Mouse (Mus musculus): ENCODE measurements around the gene Btnl2.

The Btnl2 gene

DNA sequence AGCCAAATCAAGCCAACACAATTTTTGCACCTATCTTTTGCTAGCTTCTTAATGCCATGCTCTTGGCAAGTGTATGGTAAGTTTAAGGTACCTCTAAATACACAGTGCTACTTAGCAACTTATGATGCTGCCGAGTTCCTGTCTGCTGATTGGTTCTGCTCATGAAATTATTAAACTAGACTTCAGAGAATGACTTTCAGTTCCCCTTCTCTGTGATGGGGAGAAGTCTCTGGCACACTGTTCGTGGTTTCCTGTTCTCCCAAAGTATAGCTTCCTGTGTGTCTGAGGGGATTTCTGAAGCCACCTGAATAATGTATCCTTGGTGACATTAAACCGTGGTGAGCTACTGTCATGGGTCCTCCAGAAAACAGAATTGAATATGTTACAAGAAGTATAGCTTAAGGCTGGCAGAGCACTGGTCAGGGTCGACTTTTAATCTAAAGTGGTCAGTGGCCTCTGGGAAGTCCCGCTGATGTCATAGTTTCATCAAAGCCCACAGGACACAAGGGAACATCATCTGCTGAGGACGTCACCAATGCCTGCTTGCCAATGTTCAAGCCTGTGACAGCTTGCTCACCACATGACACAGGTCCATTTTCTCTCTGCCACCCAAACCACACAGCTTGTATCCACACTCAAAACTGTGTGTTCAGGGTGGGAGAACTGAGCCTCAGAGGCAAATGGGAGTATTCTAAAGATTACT lies 6.9 kb upstream of the Btnl2 start:
- peak; percentile 81 for DNase-seq (ENCODE audit: low read depth)

GRCm38 (mm10) chr17:34349429-34349828 lies 5.2 kb upstream of the Btnl2 start:
- DNase-seq (ENCODE audit: low read depth), result peak; percentile 83

- DNase-seq (ENCODE audit: low read depth), result peak; percentile 27
These were observed 318 bp downstream of the Btnl2 start for GRCm38 (mm10) chr17:34354940-34355339.

- DNase-seq (ENCODE audit: low read depth), result no peak
These were observed 8.4 kb downstream of the Btnl2 start for GRCm38 (mm10) chr17:34362954-34363546.

DNA sequence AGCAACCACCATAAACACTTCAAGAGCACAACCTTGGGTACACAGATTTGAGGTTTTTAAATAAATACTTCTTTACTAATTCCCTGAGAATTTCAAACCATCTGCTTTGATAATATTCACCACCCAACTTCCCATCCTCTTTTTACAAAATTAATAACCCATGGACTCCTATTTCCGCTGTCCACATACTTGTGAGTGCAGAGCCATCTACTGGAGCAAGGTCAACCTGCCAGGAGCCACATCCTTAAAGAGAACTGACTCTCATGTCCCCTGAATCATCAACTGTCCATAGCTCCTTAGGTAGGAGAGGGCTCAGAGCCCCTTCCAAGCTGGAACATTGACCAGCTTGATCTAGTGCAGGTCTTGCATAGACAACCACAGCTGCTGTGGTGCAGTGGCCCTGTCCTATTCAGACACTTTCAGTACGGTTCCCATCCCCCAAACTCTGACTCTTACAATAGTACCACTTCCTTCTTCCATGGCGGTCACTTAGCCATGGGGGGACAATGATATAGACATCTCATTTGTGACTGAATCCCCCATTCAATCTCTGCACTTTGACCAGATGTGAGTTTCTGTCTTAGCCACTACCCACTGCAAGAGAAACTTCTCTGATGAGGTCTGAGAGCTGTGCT lies 9.2 kb downstream of the Btnl2 start:
- peak; percentile 18 for DNase-seq (ENCODE audit: low read depth)

DNA sequence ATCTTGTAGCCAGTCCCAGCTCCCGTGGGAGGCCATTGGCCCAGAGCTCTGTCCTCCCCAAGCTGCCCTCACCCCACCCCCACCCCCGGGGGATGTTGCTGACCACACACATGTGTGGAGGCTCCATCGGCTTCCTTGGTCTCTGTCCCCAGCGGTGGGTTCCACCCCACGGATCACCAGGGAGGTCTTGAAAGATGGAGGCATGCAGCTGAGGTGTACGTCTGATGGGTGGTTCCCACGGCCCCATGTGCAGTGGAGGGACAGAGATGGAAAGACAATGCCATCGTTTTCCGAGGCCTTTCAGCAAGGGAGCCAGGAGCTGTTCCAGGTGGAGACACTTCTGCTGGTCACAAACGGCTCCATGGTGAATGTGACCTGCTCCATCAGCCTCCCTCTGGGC lies 10.4 kb downstream of the Btnl2 start:
- DNase-seq (ENCODE audit: low read depth), result no peak

GRCm38 (mm10) chr17:34370563-34370962 lies 15.9 kb downstream of the Btnl2 start:
- no peak for DNase-seq (ENCODE audit: low read depth)

GRCm38 (mm10) chr17:34373055-34373709 lies 18.6 kb downstream of the Btnl2 start:
- DNase-seq (ENCODE audit: low read depth), result no peak

GRCm38 (mm10) chr17:34376847-34377246 lies 22.2 kb downstream of the Btnl2 start, which contains the start of gene Btnl1:
TSS of gene Btnl1 (plus strand) at chr17:34377132.
- DNase-seq (ENCODE audit: low read depth), result no peak

DNA sequence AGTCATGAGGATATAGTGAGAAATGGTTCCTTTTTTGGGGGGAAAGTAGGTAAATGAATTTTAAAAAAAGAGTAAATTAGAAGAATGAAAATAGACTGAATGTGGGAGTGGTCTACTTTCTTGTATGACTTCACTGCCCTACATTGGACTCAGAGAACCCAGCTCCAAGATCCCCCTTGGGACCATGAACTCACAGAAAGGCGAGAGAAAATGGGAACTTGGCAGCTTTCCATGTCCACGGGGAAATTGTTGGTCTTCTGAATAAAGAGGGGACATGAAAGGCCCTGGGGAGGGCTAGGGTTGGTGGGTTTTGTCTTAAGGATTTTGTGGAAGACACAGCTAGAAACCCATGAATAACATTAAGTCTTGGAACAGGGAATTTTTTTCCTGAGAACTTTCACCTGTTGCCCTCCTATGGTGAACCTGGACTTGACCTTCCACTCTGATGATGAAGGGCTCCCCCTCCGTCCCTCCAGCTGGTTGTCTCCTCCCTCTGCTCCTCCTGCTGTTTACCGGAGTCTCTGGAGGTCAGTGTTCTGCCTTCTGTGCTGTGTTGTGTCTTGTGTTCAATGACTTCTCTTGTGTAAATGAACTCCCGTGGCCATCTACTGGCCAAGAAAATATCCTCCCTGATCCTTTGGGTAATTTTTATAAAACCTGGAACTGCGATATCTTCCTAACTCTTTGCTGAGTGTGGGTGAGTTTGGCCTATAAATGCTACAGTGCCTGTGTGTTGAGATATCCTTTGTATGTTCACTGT lies 23.0 kb downstream of the Btnl2 start:
- no peak for DNase-seq (ENCODE audit: low read depth)

DNA sequence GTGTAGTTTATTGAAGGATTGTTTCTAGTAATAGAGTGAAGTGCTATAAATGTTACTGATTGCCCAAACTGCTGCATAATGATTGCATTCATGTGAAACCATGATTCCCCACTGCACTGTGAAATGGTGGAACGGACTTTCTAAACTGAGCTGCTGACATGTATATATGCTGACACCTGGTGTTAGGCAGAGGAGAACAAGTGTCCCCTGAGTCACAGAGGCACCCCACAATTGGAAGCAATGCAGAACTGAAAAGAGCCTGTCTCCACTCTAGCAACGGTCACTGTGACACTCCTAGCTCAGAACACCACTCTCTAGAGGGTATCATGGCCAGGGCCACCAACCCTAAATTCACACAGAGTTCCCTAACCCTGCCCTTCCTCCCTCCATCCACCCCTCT lies 24.1 kb downstream of the Btnl2 start:
- DNase-seq (ENCODE audit: low read depth), result no peak

DNA sequence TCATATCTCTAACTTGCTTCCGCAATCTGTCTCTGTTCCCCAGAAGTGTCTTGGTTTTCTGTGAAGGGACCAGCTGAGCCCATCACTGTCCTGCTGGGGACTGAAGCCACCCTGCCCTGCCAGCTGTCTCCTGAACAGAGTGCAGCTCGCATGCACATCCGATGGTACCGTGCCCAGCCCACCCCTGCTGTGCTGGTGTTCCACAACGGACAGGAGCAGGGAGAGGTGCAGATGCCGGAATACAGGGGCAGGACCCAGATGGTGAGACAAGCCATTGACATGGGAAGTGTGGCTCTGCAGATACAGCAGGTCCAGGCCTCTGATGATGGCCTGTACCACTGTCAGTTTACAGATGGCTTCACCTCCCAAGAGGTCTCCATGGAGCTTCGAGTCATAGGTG lies 24.8 kb downstream of the Btnl2 start:
- no peak for DNase-seq (ENCODE audit: low read depth)

DNA sequence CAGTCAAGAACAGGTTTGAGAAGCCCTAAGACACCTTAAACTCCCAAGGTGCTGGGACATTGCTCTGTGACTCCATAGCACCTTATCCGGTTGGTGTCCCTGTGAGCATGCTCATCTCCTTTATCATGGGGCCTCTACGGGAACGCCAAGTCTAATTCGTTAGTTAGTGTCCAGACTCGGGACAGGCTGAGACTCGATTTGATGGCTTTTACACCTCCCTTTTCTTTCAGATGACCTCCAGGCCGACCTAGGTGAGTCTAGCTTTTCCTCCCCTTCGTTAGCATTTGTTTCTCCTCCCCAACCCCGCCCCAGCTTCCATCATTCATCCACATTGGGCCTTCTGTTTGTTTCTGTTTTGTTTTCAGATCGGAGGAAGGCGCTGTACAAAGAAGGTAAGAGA lies 27.3 kb downstream of the Btnl2 start:
- DNase-seq (ENCODE audit: low read depth), result no peak

- DNase-seq (ENCODE audit: low read depth), result peak; percentile 51
These were observed 28.6 kb downstream of the Btnl2 start for GRCm38 (mm10) chr17:34383212-34383611.

GRCm38 (mm10) chr17:34384699-34385098 lies 30.1 kb downstream of the Btnl2 start:
- DNase-seq (ENCODE audit: low read depth), result no peak

DNA sequence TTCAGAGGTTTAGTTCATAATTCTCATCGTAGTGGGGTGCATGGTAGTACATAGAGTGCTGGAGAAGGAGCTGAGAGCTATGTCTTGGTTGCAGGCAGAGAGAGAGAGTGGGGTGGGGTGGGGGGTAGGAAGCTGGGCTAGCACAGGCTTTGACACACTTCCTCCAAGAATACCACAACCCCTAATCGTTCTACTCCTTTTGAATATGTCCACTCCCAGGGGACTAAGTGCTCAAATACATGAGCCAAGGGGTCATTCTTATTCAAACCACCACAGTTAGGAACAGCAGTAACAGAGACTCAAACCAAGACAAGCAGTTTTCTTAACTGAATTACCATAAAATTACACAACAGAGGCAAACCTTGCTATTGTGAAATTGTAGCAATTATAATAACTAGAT lies 32.0 kb downstream of the Btnl2 start:
- DNase-seq (ENCODE audit: low read depth), result no peak

DNA sequence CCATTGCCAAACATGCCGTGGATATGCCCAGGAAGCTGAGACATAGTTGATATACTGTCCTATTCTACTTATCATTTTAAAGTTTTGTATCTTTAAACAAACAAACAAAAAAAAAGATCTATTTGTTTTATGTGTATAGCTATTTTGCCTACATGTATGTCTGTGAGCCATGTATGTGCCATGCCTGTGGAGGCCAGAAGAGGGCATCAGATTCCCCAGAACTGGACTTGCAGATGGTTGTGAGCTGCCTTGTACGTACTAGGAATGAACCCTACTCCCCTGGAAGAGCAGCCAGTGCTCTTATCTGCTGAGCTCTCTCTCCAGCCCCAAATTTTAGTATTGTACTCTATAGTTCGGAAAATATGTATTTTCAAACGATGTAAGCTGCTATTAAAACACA lies 33.9 kb downstream of the Btnl2 start:
- DNase-seq (ENCODE audit: low read depth), result peak; percentile 54

GRCm38 (mm10) chr17:34391507-34391906 lies 36.9 kb downstream of the Btnl2 start:
- no peak for DNase-seq (ENCODE audit: low read depth)

GRCm38 (mm10) chr17:34392321-34392720 lies 37.7 kb downstream of the Btnl2 start:
- DNase-seq (ENCODE audit: low read depth), result no peak

- DNase-seq (ENCODE audit: low read depth), result peak; percentile 31
These were observed 42.7 kb downstream of the Btnl2 start for GRCm38 (mm10) chr17:34397357-34397756.

GRCm38 (mm10) chr17:34398058-34398710 lies 43.6 kb downstream of the Btnl2 start:
- DNase-seq (ENCODE audit: low read depth), result peak; percentile 77

Data from 416B (cell line).